Mouse (Mus musculus): ENCODE results near the gene Prr11. TPM values are rescaled to one million over a fixed set of nuclear protein-coding genes. Genes with fewer than 3 reads are reported as not detected.

Prr11 gene
- total and polyA plus RNA-seq, 3 experiments, result 8.8 to 47.1 (median 16.6) TPM

DNA sequence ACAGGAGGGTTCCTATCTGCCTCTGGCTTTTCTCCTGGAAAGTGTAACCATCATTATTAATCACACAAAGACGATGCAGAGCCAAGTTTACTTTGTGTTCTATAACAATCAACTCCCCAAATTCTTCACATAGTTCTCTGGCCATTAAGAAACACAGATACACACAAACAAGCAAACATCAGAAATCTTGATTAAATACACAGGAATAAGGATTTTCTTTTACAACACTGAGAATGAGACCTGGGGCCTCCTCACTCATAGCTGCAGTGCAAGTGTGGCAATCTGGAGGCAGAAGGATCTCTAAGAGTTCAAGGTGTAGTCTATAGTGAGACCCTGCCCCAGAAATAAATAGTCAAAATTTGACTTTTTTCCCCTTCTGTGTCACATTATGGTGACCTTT, 24.8 kb downstream of the Prr11 start:
- H3K9ac ChIP-seq (ENCODE audit: insufficient read depth, low read depth), result no peak overlapping the region
- H3K79me2 ChIP-seq (replicated peaks; ENCODE audit: control insufficient read depth, extremely low read depth, insufficient read depth, poor library complexity, severe bottlenecking), result peaks cover 56% of the 10 kb centered on the region
- no peak overlapping the region for H3K4me3 ChIP-seq (replicated peaks in 1 of 3; ENCODE audit: low read depth in 2 of 3, low read length in 2 of 3, poor library complexity in 1 of 3)
- H3K36me3 ChIP-seq (replicated peaks in 1 of 2; ENCODE audit: control insufficient read depth in 1 of 2, insufficient read depth in 1 of 2, low read length in 1 of 2), result peaks cover 30 to 64% of the 10 kb centered on the region in 2 experiments
- in situ Hi-C loops (cut with MboI; ENCODE audit: low pct_ligation_motif_present, low pct_unique_long_range_greater_than_20kb, low sequenced_read_pairs) (no loop called here), dilution Hi-C loops (cut with MboI; ENCODE audit: extremely low pct_ligation_motif_present, extremely low pct_unique_long_range_greater_than_20kb, low sequenced_read_pairs) (no loop called here)
- no peaks in the 10 kb centered on the region for H3K27me3 ChIP-seq (replicated peaks)
- no peaks in the 10 kb centered on the region for H3K9me3 ChIP-seq (replicated peaks; ENCODE audit: low read length)
- no peak overlapping the region for H3K4me2 ChIP-seq (ENCODE audit: insufficient read depth, low read depth, poor library complexity, severe bottlenecking)
- no peak overlapping the region for H3K27ac ChIP-seq (ENCODE audit: insufficient read depth, low read depth)
- DNase-seq (ENCODE audit: extremely low read depth), result no peak
- TF ChIP-seq MXI1 (IDR thresholded peaks at IDR 0.05; ENCODE audit: low read depth, low read length) (no peak), SMC3 (IDR thresholded peaks at IDR 0.05; ENCODE audit: low read depth, low read length) (no peak), NELFE (IDR thresholded peaks at IDR 0.05; ENCODE audit: low read depth, low read length) (no peak), ZKSCAN1 (IDR thresholded peaks at IDR 0.05; ENCODE audit: borderline replicate concordance, low read depth, low read length) (no peak)
- H3K4me1 ChIP-seq (ENCODE audit: control insufficient read depth in 1 of 2, insufficient read depth in 2 of 2), result peaks cover 12 to 41% of the 10 kb centered on the region in 2 experiments

DNA sequence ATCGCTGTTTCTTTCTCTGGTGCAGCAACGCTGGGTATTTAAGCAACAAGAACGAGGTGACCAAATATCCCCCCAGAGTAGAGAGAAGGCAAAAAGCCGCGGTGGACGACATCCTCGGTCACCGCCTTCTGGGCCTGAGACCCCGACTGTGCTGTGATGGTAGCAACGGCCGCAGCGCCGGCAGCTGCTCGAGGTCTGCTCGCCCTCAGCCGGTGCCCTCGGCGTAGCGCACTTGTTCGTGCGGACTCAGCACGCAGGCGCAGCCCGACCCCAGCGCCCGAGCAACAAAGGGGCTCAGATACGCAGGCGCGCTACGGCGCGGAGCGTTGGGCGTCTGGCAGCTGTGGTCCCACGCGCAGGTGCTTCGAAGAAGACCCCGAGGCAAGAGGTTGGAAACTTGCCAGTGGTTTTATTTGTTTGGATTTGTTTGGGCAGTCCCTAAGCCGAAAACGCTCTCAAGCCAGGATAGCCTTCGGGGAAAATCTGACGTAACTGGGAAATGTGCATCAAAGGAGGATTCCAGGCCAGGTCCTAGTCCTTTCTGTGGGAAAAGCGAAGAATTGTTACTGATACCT, 34.6 kb downstream of the Prr11 start, which contains the start of gene Gdpd1:
Gdpd1 (minus strand) TSS at position 197 of the 575 bp plus-strand sequence.
- Histone ChIP-seq H3K4me3 (replicated peaks in 1 of 3; ENCODE audit: low read depth in 2 of 3, low read length in 2 of 3, poor library complexity in 1 of 3) (peak within 1 kb of the TSS; percentile 51 to 62 (median 59)), H3K79me2 (replicated peaks; ENCODE audit: control insufficient read depth, extremely low read depth, insufficient read depth, poor library complexity, severe bottlenecking) (0 out of 2 replicates have a peak, but pooled peaks cover 1% of the 10 kb centered on the region), H3K4me1 (ENCODE audit: control insufficient read depth in 1 of 2, insufficient read depth in 2 of 2) (peaks cover 0 to 15% of the 10 kb centered on the region in 2 experiments; a peak in 2 of 4 replicates), H3K36me3 (replicated peaks in 1 of 2; ENCODE audit: control insufficient read depth in 1 of 2, insufficient read depth in 1 of 2, low read length in 1 of 2) (peaks cover 13 to 26% of the 10 kb centered on the region in 2 experiments), H3K27ac (ENCODE audit: insufficient read depth, low read depth) (no peak within 1 kb of the TSS), H3K9ac (ENCODE audit: insufficient read depth, low read depth) (peak within 1 kb of the TSS; percentile 73), H3K9me3 (replicated peaks; ENCODE audit: low read length) (no peaks in the 10 kb centered on the region), H3K4me2 (ENCODE audit: insufficient read depth, low read depth, poor library complexity, severe bottlenecking) (peak within 1 kb of the TSS; percentile 92), H3K27me3 (replicated peaks) (peaks cover 6% of the 10 kb centered on the region)
- DNase-seq (ENCODE audit: extremely low read depth), result peak; percentile 85
- dilution Hi-C loops (cut with MboI; ENCODE audit: extremely low pct_ligation_motif_present, extremely low pct_unique_long_range_greater_than_20kb, low sequenced_read_pairs), result no loop called here
- TF ChIP-seq NRF1 (IDR thresholded peaks at IDR 0.05; ENCODE audit: low read depth, low read length), result peak; percentile 99
- TF ChIP-seq JUN (IDR thresholded peaks at IDR 0.05; ENCODE audit: insufficient read depth, low read depth, low read length), result peak; percentile 12; the same call in 1 of the 2 replicates
- TF ChIP-seq MYC (IDR thresholded peaks at IDR 0.05; ENCODE audit: low read depth, low read length), result 0 out of 2 replicates have a peak, but pooled peaks have one; percentile 11
- TF ChIP-seq TCF12 (IDR thresholded peaks at IDR 0.05; ENCODE audit: low read depth, low read length), result peak; percentile 75; the same call in 1 of the 2 replicates
- 0 out of 2 replicates have a peak, but pooled peaks have one; percentile 5 for TF ChIP-seq MXI1 (IDR thresholded peaks at IDR 0.05; ENCODE audit: low read depth, low read length)
- peak in 1 of 2 experiments; percentile 60; a peak in 2 of 4 replicates for TF ChIP-seq CTCF (conservative IDR thresholded peaks at IDR 0.05 in 1 of 2, IDR thresholded peaks at IDR 0.05 in 1 of 2; ENCODE audit: low read depth in 2 of 2, low read length in 2 of 2)
- TF ChIP-seq E2F4 (IDR thresholded peaks at IDR 0.05; ENCODE audit: insufficient replicate concordance, low read depth, low read length), result no peak
- TF ChIP-seq UBTF (IDR thresholded peaks at IDR 0.05; ENCODE audit: low read depth, low read length), result peak; percentile 85; the same call in 1 of the 2 replicates
- TF ChIP-seq NELFE (IDR thresholded peaks at IDR 0.05; ENCODE audit: low read depth, low read length), result peak; percentile 84
- 0 out of 2 replicates have a peak, but pooled peaks have one; percentile 56 for TF ChIP-seq TBP (conservative IDR thresholded peaks at IDR 0.05; ENCODE audit: low read depth, low read length)
- peak; percentile 59; the same call in 1 of the 2 replicates for TF ChIP-seq POLR2AphosphoS2 (IDR thresholded peaks at IDR 0.05; ENCODE audit: low read depth, low read length)
- TF ChIP-seq USF1 (IDR thresholded peaks at IDR 0.05; ENCODE audit: low read depth, low read length), result no peak
- peak; percentile 27; the same call in 1 of the 2 replicates for TF ChIP-seq SMC3 (IDR thresholded peaks at IDR 0.05; ENCODE audit: low read depth, low read length)
- TF ChIP-seq MEF2A (IDR thresholded peaks at IDR 0.05; ENCODE audit: borderline replicate concordance, low read depth, low read length), result peak; percentile 26; the same call in 1 of the 2 replicates
- peak; percentile 18; the same call in 1 of the 2 replicates for TF ChIP-seq BHLHE40 (IDR thresholded peaks at IDR 0.05; ENCODE audit: low read depth, low read length)
- peak; percentile 91 for TF ChIP-seq MAX (IDR thresholded peaks at IDR 0.05; ENCODE audit: low read length)
- TF ChIP-seq RAD21 (IDR thresholded peaks at IDR 0.05; ENCODE audit: low read depth, low read length), result peak; percentile 48
- TF ChIP-seq USF2 (conservative IDR thresholded peaks at IDR 0.05; ENCODE audit: low read depth, low read length), result no peak
- no peak for TF ChIP-seq ZKSCAN1 (IDR thresholded peaks at IDR 0.05; ENCODE audit: borderline replicate concordance, low read depth, low read length)
- peak; percentile 87 for TF ChIP-seq POLR2A (IDR thresholded peaks at IDR 0.05; ENCODE audit: low read depth, low read length)
- no peak for TF ChIP-seq CHD1 (IDR thresholded peaks at IDR 0.05; ENCODE audit: low read depth, low read length)
- TF ChIP-seq JUND (conservative IDR thresholded peaks at IDR 0.05; ENCODE audit: low read depth, low read length), result peak; percentile 46; the same call in 1 of the 2 replicates
- in situ Hi-C loops (cut with MboI; ENCODE audit: low pct_ligation_motif_present, low pct_unique_long_range_greater_than_20kb, low sequenced_read_pairs), result no loop called here

All from CH12.LX (cell line).